Mouse (Mus musculus): Measurements from ENCODE around the gene Terf2. TPM values are rescaled to one million over a fixed set of nuclear protein-coding genes. Genes with fewer than 3 reads are reported as not detected.
A peak's percentile ranks its signal among the peaks of the same experiment; 100 is the strongest.

Gene Terf2
- polyA plus RNA-seq (2015; fragmentation: Nextera tagmentation; extraction: Ambion mirVana), result 16.8 and 18.4 TPM in 2 replicates

DNA sequence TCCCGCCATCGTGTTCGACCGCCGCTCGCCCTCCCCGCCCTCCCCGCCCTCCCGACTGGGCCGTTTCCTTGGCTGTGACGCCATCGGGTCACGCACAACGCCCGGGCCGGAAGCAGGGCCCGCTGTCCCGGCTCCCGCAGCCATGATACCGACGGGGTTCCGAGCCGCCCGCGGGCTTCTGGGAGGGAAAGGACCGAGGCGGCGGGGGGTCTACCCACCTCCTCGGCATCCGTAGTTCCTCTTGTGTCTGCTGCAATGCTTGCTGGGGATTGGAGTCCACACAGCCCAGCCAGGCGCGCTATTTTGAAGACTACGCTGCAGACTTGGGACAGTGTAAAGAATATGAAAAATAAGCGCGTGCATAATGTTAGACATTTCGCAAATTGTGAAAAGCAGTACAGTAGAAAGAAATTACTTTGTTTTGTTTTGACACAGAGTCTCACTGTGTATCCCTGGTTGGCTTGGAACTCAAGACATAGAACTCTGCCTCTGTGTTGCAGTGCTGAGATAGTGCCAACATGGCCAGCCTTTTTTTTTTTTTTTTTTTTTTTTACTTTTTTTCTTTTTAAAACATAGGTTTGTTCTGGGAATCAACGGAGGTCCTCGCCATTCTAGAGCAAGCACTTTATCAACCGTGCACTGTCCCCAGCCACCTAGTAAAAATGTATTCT is at the start of gene Terf2:
Terf2 (minus strand) TSS at position 182 of the 671 bp plus-strand sequence.
- no peaks in the 10 kb centered on the region for H3K9me3 ChIP-seq (ENCODE audit: control insufficient read depth, low read length)
- H3K27me3 ChIP-seq (ENCODE audit: control insufficient read depth, insufficient read depth, low read depth, low read length), result no peaks in the 10 kb centered on the region
- H3K27ac ChIP-seq (ENCODE audit: low read length), result peak within 1 kb of the TSS; percentile 93
- H3K4me2 ChIP-seq (ENCODE audit: low read depth, low read length), result peak within 1 kb of the TSS; percentile 61
- peaks cover 11% of the 10 kb centered on the region for H3K4me1 ChIP-seq (replicated peaks; ENCODE audit: control insufficient read depth, insufficient read depth, low read length)
- peak within 1 kb of the TSS; percentile 92 for H3K9ac ChIP-seq (ENCODE audit: low read length)
- peak; percentile 97 for ATAC-seq (ENCODE audit: low read depth)
- 4% methylated on average over 34 of the region's 39 CpGs for WGBS
- peak within 1 kb of the TSS; percentile 87 for H3K4me3 ChIP-seq (ENCODE audit: low read length)
- peaks cover 2% of the 10 kb centered on the region; the same call in 1 of the 2 replicates for H3K36me3 ChIP-seq (ENCODE audit: control insufficient read depth, insufficient read depth, low read length)

DNA sequence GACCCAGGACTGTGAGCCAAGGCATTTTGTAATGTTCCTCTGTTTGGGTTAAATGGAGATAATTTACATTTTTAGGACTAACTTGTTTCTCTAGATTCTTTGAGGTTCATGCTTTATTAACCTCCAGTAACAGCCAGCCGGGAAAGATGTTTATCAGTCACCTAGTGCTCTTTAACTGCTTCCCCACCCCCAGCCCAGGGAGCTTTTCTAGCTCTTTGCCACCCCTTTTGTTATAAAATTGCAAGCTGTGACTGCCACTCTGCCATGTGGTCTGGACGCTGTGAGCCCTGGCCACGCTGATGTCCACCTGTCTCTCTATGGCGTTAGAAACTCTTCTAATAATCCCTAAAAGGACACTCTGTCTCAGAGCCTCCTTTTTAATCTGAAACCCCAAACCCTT is 47.2 kb upstream of the Terf2 start:
- H3K9ac ChIP-seq (ENCODE audit: low read length), result no peak overlapping the region
- H3K4me2 ChIP-seq (ENCODE audit: low read depth, low read length), result no peak overlapping the region
- H3K36me3 ChIP-seq (ENCODE audit: control insufficient read depth, insufficient read depth, low read length), result no peaks in the 10 kb centered on the region
- H3K27me3 ChIP-seq (ENCODE audit: control insufficient read depth, insufficient read depth, low read depth, low read length), result no peaks in the 10 kb centered on the region
- H3K4me1 ChIP-seq (replicated peaks; ENCODE audit: control insufficient read depth, insufficient read depth, low read length), result peaks cover 2% of the 10 kb centered on the region; the same call in 1 of the 2 replicates
- ATAC-seq (ENCODE audit: low read depth), result no peak
- no peak overlapping the region for H3K27ac ChIP-seq (ENCODE audit: low read length)
- 45% methylated on average over 4 of the region's 4 CpGs for WGBS
- no peak overlapping the region for H3K4me3 ChIP-seq (ENCODE audit: low read length)
- H3K9me3 ChIP-seq (ENCODE audit: control insufficient read depth, low read length), result no peaks in the 10 kb centered on the region

DNA sequence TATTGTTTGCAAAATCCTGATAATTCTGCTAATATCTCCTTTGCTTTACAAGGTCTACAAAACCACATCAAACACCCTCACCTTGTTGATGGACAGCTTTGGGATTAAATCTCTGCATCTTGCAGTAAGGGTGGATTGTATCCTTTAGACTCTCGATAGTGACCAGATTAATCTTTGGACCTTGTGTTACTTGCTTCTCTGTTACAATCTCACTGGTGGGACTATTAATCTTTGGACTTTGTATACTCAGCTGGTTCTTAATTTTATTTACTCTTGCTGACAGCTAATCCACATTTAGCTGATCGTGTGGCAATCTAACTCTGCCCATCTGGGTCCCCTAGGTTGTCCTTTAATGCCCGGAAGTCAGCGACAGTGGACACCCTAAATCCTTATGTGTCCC is 46.2 kb upstream of the Terf2 start:
- Histone ChIP-seq H3K27ac (ENCODE audit: low read length) (no peak overlapping the region), H3K27me3 (ENCODE audit: control insufficient read depth, insufficient read depth, low read depth, low read length) (no peaks in the 10 kb centered on the region), H3K36me3 (ENCODE audit: control insufficient read depth, insufficient read depth, low read length) (no peaks in the 10 kb centered on the region), H3K4me3 (ENCODE audit: low read length) (no peak overlapping the region), H3K9me3 (ENCODE audit: control insufficient read depth, low read length) (no peaks in the 10 kb centered on the region), H3K4me1 (replicated peaks; ENCODE audit: control insufficient read depth, insufficient read depth, low read length) (peaks cover 2% of the 10 kb centered on the region; the same call in 1 of the 2 replicates), H3K9ac (ENCODE audit: low read length) (no peak overlapping the region), H3K4me2 (ENCODE audit: low read depth, low read length) (no peak overlapping the region)
- ATAC-seq (ENCODE audit: low read depth), result no peak
- WGBS, result 77% methylated on average over 4 of the region's 4 CpGs

DNA sequence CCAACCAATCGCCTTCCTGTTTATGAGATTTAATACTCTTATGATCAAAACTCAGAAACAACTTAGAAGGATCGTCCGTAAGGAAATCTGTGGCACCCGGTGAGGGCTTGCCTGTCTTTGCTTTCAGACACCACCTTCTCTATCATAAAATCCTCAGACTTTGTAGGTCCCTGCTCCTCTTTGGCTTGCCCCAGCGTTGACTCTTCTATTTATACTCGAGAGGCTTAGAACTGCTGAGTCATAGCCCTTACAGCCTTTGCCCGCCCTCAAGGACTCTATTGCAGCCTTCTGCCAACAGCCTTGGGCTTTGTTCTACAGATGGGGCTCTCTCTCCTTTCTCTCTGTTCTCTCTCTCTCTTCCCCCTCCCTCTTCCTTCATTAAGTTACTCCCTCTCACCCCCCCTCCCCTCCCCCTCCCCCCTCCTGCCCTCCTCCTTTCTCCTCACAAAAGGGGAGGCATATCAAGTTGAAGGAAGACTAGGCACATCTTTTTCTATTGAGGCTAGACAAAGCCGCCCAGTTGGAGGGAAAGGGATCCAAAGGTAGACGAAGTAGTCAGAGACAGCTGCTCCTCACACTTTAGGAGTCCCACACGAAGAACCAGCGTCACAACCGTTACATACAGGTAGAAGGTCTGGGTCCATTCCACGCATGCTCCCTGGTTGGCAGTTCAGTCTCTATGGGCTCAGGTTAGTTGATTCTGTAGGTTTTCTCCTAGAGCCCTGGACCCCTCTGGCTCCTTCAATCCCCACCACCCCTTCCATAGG is 43.5 kb upstream of the Terf2 start:
- peak overlapping the region; percentile 11; the same call in 1 of the 2 replicates for H3K27ac ChIP-seq (ENCODE audit: low read length)
- no peak overlapping the region for H3K4me2 ChIP-seq (ENCODE audit: low read depth, low read length)
- peaks cover 12% of the 10 kb centered on the region for H3K4me1 ChIP-seq (replicated peaks; ENCODE audit: control insufficient read depth, insufficient read depth, low read length)

DNA sequence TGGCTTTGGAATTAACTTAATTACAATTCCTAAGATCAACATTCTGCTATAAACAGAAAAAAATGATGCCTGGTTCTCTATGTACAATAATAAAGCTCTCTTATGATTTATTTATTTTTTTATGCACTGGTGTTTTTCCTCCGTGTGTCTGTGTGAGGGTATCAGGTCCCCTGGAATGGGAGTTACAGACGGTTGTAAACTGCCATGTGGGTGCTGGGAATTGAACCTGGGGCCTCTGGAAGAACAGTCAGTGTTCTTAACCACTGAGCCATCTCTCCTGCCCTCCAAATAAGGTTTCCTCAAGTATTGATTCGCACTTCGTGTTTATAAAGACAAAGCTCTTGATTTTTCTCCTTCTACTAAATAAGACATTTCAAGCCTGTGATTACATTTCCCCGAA is 42.0 kb upstream of the Terf2 start:
- ATAC-seq (ENCODE audit: low read depth), result no peak
- Histone ChIP-seq H3K4me2 (ENCODE audit: low read depth, low read length) (no peak overlapping the region), H3K36me3 (ENCODE audit: control insufficient read depth, insufficient read depth, low read length) (no peaks in the 10 kb centered on the region), H3K27ac (ENCODE audit: low read length) (no peak overlapping the region), H3K4me3 (ENCODE audit: low read length) (no peak overlapping the region), H3K9ac (ENCODE audit: low read length) (no peak overlapping the region), H3K27me3 (ENCODE audit: control insufficient read depth, insufficient read depth, low read depth, low read length) (no peaks in the 10 kb centered on the region), H3K9me3 (ENCODE audit: control insufficient read depth, low read length) (no peaks in the 10 kb centered on the region), H3K4me1 (replicated peaks; ENCODE audit: control insufficient read depth, insufficient read depth, low read length) (peaks cover 12% of the 10 kb centered on the region)
- 81% methylated on average over 5 of the region's 5 CpGs for WGBS

More for the DNA sequence above, 43.5 kb upstream of the Terf2 start:
- 45% methylated on average over 13 of the region's 13 CpGs for WGBS
- Histone ChIP-seq H3K9ac (ENCODE audit: low read length) (no peak overlapping the region), H3K4me3 (ENCODE audit: low read length) (no peak overlapping the region), H3K36me3 (ENCODE audit: control insufficient read depth, insufficient read depth, low read length) (no peaks in the 10 kb centered on the region), H3K9me3 (ENCODE audit: control insufficient read depth, low read length) (no peaks in the 10 kb centered on the region), H3K27me3 (ENCODE audit: control insufficient read depth, insufficient read depth, low read depth, low read length) (no peaks in the 10 kb centered on the region)
- peak; percentile 92 for ATAC-seq (ENCODE audit: low read depth)

DNA sequence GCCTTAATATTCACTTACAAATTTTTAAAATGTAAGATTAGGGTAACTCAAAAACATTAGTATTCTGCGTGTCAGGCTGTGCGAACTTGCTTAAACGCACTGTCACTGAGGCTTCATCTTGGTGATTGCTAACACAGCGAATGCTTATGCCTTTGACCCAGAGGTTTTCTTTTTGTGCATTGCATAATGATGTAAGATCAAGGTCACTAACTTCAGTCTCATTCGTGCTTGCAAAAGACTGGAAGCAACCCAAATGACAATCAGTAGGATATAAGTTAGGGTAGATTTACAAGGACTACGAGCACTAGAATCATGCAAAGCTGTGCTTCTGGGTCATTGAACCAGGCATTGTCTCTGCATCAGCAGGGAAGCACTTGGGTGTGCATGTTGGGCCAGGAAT is 41.2 kb upstream of the Terf2 start:
- no peak overlapping the region for H3K4me2 ChIP-seq (ENCODE audit: low read depth, low read length)
- H3K27ac ChIP-seq (ENCODE audit: low read length), result no peak overlapping the region
- ATAC-seq (ENCODE audit: low read depth), result no peak
- no peaks in the 10 kb centered on the region for H3K9me3 ChIP-seq (ENCODE audit: control insufficient read depth, low read length)
- no peaks in the 10 kb centered on the region for H3K27me3 ChIP-seq (ENCODE audit: control insufficient read depth, insufficient read depth, low read depth, low read length)
- H3K9ac ChIP-seq (ENCODE audit: low read length), result no peak overlapping the region
- no peak overlapping the region for H3K4me3 ChIP-seq (ENCODE audit: low read length)
- WGBS, result 76% methylated on average over 6 of the region's 6 CpGs
- H3K36me3 ChIP-seq (ENCODE audit: control insufficient read depth, insufficient read depth, low read length), result no peaks in the 10 kb centered on the region
- peaks cover 12% of the 10 kb centered on the region for H3K4me1 ChIP-seq (replicated peaks; ENCODE audit: control insufficient read depth, insufficient read depth, low read length)

DNA sequence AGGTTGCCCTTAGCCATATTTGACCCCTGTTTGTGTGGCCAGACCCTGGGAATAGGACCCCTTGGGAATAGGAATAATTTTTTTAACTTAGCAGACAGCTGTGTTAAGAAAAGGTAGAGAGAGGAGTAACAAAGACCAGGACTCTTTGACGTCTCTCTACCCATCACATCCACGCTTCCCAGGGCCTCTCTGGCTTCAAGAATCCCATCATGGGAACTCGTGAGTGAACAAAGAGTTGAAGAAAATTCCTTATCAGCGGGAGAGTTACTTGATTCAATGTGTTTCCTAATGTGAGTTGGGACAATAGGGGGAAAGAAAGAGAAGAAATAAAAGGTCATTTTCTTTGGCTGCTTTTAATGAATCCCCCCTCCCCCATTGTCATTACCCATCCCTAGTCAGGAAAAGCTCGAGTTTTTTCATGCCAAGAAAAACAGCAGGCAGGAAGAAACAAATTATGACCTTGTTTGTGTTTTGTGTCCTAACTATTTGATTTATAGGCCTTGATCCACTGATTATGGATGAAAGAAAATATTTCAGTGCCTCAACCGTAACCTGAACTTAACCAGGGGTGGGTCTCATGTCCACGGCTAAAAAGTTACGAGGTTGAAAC is 39.8 kb upstream of the Terf2 start:
- Histone ChIP-seq H3K9ac (ENCODE audit: low read length) (no peak overlapping the region), H3K4me1 (replicated peaks; ENCODE audit: control insufficient read depth, insufficient read depth, low read length) (peaks cover 12% of the 10 kb centered on the region), H3K27ac (ENCODE audit: low read length) (peak overlapping the region; percentile 30), H3K4me3 (ENCODE audit: low read length) (no peak overlapping the region), H3K27me3 (ENCODE audit: control insufficient read depth, insufficient read depth, low read depth, low read length) (no peaks in the 10 kb centered on the region), H3K4me2 (ENCODE audit: low read depth, low read length) (no peak overlapping the region), H3K36me3 (ENCODE audit: control insufficient read depth, insufficient read depth, low read length) (no peaks in the 10 kb centered on the region), H3K9me3 (ENCODE audit: control insufficient read depth, low read length) (no peaks in the 10 kb centered on the region)
- ATAC-seq (ENCODE audit: low read depth), result no peak
- 34% methylated on average over 8 of the region's 8 CpGs for WGBS

DNA sequence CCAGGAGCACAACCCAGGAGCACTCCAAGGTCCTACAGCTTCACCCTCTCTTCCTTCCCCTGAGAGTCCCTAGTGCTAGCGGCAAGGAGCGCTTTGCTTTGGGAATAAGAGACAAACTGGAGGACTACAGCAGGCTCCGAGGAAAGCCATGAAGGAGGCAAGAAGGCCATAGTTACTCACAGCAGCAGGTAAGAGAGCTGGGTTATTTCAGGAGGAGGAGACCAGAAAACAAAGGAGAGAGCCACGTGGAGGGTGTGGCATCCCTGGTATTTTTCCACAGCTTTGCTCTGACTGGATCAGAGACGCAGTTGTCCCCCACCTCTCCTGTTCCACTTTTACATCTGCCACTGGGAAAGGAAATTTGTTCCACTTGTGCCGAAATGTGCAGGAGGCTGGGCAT is 37.5 kb upstream of the Terf2 start:
- Histone ChIP-seq H3K36me3 (ENCODE audit: control insufficient read depth, insufficient read depth, low read length) (no peaks in the 10 kb centered on the region), H3K9me3 (ENCODE audit: control insufficient read depth, low read length) (no peaks in the 10 kb centered on the region), H3K27me3 (ENCODE audit: control insufficient read depth, insufficient read depth, low read depth, low read length) (no peaks in the 10 kb centered on the region), H3K4me2 (ENCODE audit: low read depth, low read length) (no peak overlapping the region), H3K4me1 (replicated peaks; ENCODE audit: control insufficient read depth, insufficient read depth, low read length) (peaks cover 19% of the 10 kb centered on the region), H3K4me3 (ENCODE audit: low read length) (no peak overlapping the region), H3K9ac (ENCODE audit: low read length) (no peak overlapping the region), H3K27ac (ENCODE audit: low read length) (no peak overlapping the region)
- WGBS, result 52% methylated on average over 6 of the region's 6 CpGs
- ATAC-seq (ENCODE audit: low read depth), result peak; percentile 50; the same call in 1 of the 2 replicates

Measured in lung, embryonic 16.5 days (tissue).